Comparison of ENCODE assay signal across 8 mouse cellular contexts in genomic region chr3:145964473-145964872, GRCm38 (mm10). TPM values are rescaled to one million over a fixed set of nuclear protein-coding genes. Genes with fewer than 3 reads are reported as not detected.
DNase-seq lines count a peak whose midpoint lies in the region; ATAC-seq and TF ChIP-seq lines count a peak whose summit lies in the region.

No protein-coding gene starts in this region.

- H3K27me3 ChIP-seq in heart, postnatal 0 days (ENCODE audit: control insufficient read depth, insufficient read depth, low read length): no peaks in the 10 kb centered on the region

- TF ChIP-seq CTCF in heart, postnatal 0 days (IDR thresholded peaks at IDR 0.05; ENCODE audit: low read depth): no peak

- TF ChIP-seq EP300 in heart, postnatal 0 days (IDR thresholded peaks at IDR 0.05; ENCODE audit: low read depth): peak; percentile 57

- peak; percentile 32 for DNase-seq in adrenal gland, postnatal 10 days
- no peak for DNase-seq in adrenal gland, postnatal 4 days (ENCODE audit: low spot score in 2 of 2)
- DNase-seq in heart, postnatal 0 days (ENCODE audit: low spot score): peak; percentile 90
- peak; percentile 59 to 82 for DNase-seq in kidney, postnatal 25 days
- peak; percentile 60 to 67 for DNase-seq in urinary bladder, postnatal 4 days (ENCODE audit: low spot score in 2 of 2)
- no peak for DNase-seq in left cerebral cortex, adult 8-10 months (ENCODE audit: low spot score in 2 of 2)
- DNase-seq in left cerebral cortex, adult 9 months (ENCODE audit: low spot score in 2 of 2): no peak

- no peaks in the 10 kb centered on the region for H3K9me3 ChIP-seq in heart, postnatal 0 days (replicated peaks; ENCODE audit: control insufficient read depth, low read length)

- no peaks in the 10 kb centered on the region for H3K36me3 ChIP-seq in heart, postnatal 0 days (replicated peaks; ENCODE audit: control insufficient read depth, insufficient read depth, low read length)

- peak overlapping the region; percentile 41 for H3K9ac ChIP-seq in heart, postnatal 0 days (replicated peaks; ENCODE audit: low read depth, low read length)

- H3K4me1 ChIP-seq in heart, postnatal 0 days (ENCODE audit: control insufficient read depth, insufficient read depth): peaks cover 39% of the 10 kb centered on the region

- peak; percentile 71 for ATAC-seq in heart, postnatal 0 days (ENCODE audit: insufficient read depth, low read depth)
- ATAC-seq in megakaryocyte progenitor cell, adult 5-6 weeks (replicated peaks; ENCODE audit: poor library complexity): peak; percentile 59

- H3K4me2 ChIP-seq in heart, postnatal 0 days (ENCODE audit: low read depth, low read length): peak overlapping the region; percentile 50

- peak overlapping the region; percentile 96 for H3K27ac ChIP-seq in heart, postnatal 0 days (ENCODE audit: low read depth)

- H3K4me3 ChIP-seq in heart, postnatal 0 days (ENCODE audit: low read depth, low read length): peak overlapping the region; percentile 19; the same call in 1 of the 2 replicates

- 1% methylated on average over 10 of the region's 10 CpGs for whole genome bisulfite sequencing in heart, postnatal 0 days

RNA-seq across cellular contexts. Expression of gene Syde2, which starts 23.2 kb away (rescaled TPM):
- 1 to 10 TPM; 6.3 to 7.9 TPM for total RNA-seq in adrenal gland, postnatal 10 days (2021)
- 10 to 100 TPM in 1 of 2 experiments, 1 to 10 TPM in 1; 9.2 to 10.1 TPM for total RNA-seq in adrenal gland, postnatal 4 days (2021)
- total RNA-seq in heart, postnatal 0 days (2014; rRNA removed; ENCODE audit: low replicate concordance): 42.0 and 47.1 TPM in 2 replicates
- polyA plus RNA-seq in heart, postnatal 0 days (2015; fragmentation: Nextera tagmentation; extraction: Ambion mirVana): 10.1 and 10.5 TPM in 2 replicates
- 3.7 and 4.9 TPM in 2 replicates for total RNA-seq in megakaryocyte progenitor cell, adult 5-6 weeks (2015)
- total RNA-seq in megakaryocyte progenitor cell, adult 5-6 weeks (2017): 3.2 and 5.0 TPM in 2 replicates
- total RNA-seq in left cerebral cortex, adult 8-10 months (2022): 1 to 10 TPM; 2.4 to 3.4 (median 3.1) TPM

RNA-seq across cellular contexts. Expression of gene 2410004B18Rik, which starts 26.7 kb away (rescaled TPM):
- total RNA-seq in adrenal gland, postnatal 10 days (2021): 10 to 100 TPM; 21.4 to 22.3 TPM
- total RNA-seq in adrenal gland, postnatal 4 days (2021): 10 to 100 TPM; 21.6 to 22.5 TPM
- total RNA-seq in heart, postnatal 0 days (2014; rRNA removed; ENCODE audit: low replicate concordance): 9.1 and 12.3 TPM in 2 replicates
- 35.9 and 37.6 TPM in 2 replicates for polyA plus RNA-seq in heart, postnatal 0 days (2015; fragmentation: Nextera tagmentation; extraction: Ambion mirVana)
- 25.3 and 42.3 TPM in 2 replicates for total RNA-seq in megakaryocyte progenitor cell, adult 5-6 weeks (2015)
- total RNA-seq in megakaryocyte progenitor cell, adult 5-6 weeks (2017): 13.3 and 14.0 TPM in 2 replicates
- total RNA-seq in left cerebral cortex, adult 8-10 months (2022): 10 to 100 TPM; 26.4 to 34.7 (median 31.2) TPM

RNA-seq across cellular contexts. Expression of gene Bcl10, which starts 41.9 kb away (rescaled TPM):
- total RNA-seq in adrenal gland, postnatal 10 days (2021): 10 to 100 TPM; 24.3 to 25.5 TPM
- 10 to 100 TPM; 27.7 to 28.8 TPM for total RNA-seq in adrenal gland, postnatal 4 days (2021)
- total RNA-seq in heart, postnatal 0 days (2014; rRNA removed; ENCODE audit: low replicate concordance): 16.1 and 48.3 TPM in 2 replicates
- polyA plus RNA-seq in heart, postnatal 0 days (2015; fragmentation: Nextera tagmentation; extraction: Ambion mirVana): 32.7 and 35.1 TPM in 2 replicates
- 41.2 and 43.6 TPM in 2 replicates for total RNA-seq in megakaryocyte progenitor cell, adult 5-6 weeks (2015)
- 33.8 and 39.0 TPM in 2 replicates for total RNA-seq in megakaryocyte progenitor cell, adult 5-6 weeks (2017)
- total RNA-seq in left cerebral cortex, adult 8-10 months (2022): 10 to 100 TPM; 11.4 to 14.5 (median 13.1) TPM

Comparison
In these comparisons a context has a peak if more than half of its experiments do, and no peak if none do; other contexts are left out.
1. DNase-seq: peak in adrenal gland, postnatal 10 days (single experiment), heart, postnatal 0 days (single experiment), kidney, postnatal 25 days (2 of 2) and urinary bladder, postnatal 4 days (2 of 2); none in adrenal gland, postnatal 4 days (0 of 2), left cerebral cortex, adult 8-10 months (0 of 2) and left cerebral cortex, adult 9 months (0 of 2).